Mouse (Mus musculus): ENCODE measurements around the gene Fgf4. TPM values are rescaled to one million over a fixed set of nuclear protein-coding genes. Genes with fewer than 3 reads are reported as not detected.
A peak's percentile ranks its signal among the peaks of the same experiment; 100 is the strongest.

Gene Fgf4
- total and polyA plus RNA-seq, 2 experiments from 2014 or later: not detected

GRCm38 (mm10) chr7:144906708-144907397 lies 59.7 kb downstream of the Fgf4 start:
- ATAC-seq (ENCODE audit: low FRiP score) (no peak), DNase-seq (ENCODE audit: low spot score) (peak; percentile 67)
- Histone ChIP-seq H3K9me3 (ENCODE audit: low read length) (no peaks in the 10 kb centered on the region), H3K27ac (ENCODE audit: low read depth, low read length) (no peak overlapping the region), H3K9ac (replicated peaks; ENCODE audit: low read length, poor library complexity, severe bottlenecking) (0 out of 2 replicates have a peak overlapping the region, but pooled peaks have one; percentile 20), H3K27me3 (ENCODE audit: insufficient read depth, low read length) (0 out of 2 replicates have a peak, but pooled peaks cover 4% of the 10 kb centered on the region), H3K4me3 (ENCODE audit: low read depth, low read length) (peak overlapping the region; percentile 8; the same call in 1 of the 2 replicates), H3K36me3 (ENCODE audit: insufficient read depth, low read length) (no peaks in the 10 kb centered on the region), H3K4me2 (ENCODE audit: low read depth, low read length, poor library complexity, severe bottlenecking) (peak overlapping the region; percentile 42), H3K4me1 (ENCODE audit: insufficient read depth, low read length) (no peaks in the 10 kb centered on the region)
- TF ChIP-seq CTCF (IDR thresholded peaks at IDR 0.05): peak; percentile 90
- WGBS: 9% methylated on average over 28 of the region's 28 CpGs

GRCm38 (mm10) chr7:144907793-144908192 lies 60.6 kb downstream of the Fgf4 start:
- H3K4me3 ChIP-seq (ENCODE audit: low read depth, low read length): no peak overlapping the region
- H3K36me3 ChIP-seq (ENCODE audit: insufficient read depth, low read length): no peaks in the 10 kb centered on the region
- no peak overlapping the region for H3K9ac ChIP-seq (replicated peaks; ENCODE audit: low read length, poor library complexity, severe bottlenecking)
- H3K4me2 ChIP-seq (ENCODE audit: low read depth, low read length, poor library complexity, severe bottlenecking): no peak overlapping the region
- H3K27me3 ChIP-seq (ENCODE audit: insufficient read depth, low read length): 0 out of 2 replicates have a peak, but pooled peaks cover 4% of the 10 kb centered on the region
- H3K4me1 ChIP-seq (ENCODE audit: insufficient read depth, low read length): no peaks in the 10 kb centered on the region
- DNase-seq (ENCODE audit: low spot score) (no peak), ATAC-seq (ENCODE audit: low FRiP score) (no peak)
- no peaks in the 10 kb centered on the region for H3K9me3 ChIP-seq (ENCODE audit: low read length)
- peak; percentile 61 for TF ChIP-seq CTCF (IDR thresholded peaks at IDR 0.05)
- no peak overlapping the region for H3K27ac ChIP-seq (ENCODE audit: low read depth, low read length)
- 13% methylated on average over 8 of the region's 8 CpGs for WGBS

- no peak overlapping the region for H3K9ac ChIP-seq (replicated peaks; ENCODE audit: low read length, poor library complexity, severe bottlenecking)
- peak; percentile 40 for DNase-seq (ENCODE audit: low spot score)
These were observed 61.5 kb downstream of the Fgf4 start for GRCm38 (mm10) chr7:144908705-144909104.

GRCm38 (mm10) chr7:144911121-144911520 lies 64.0 kb downstream of the Fgf4 start:
- Histone ChIP-seq H3K4me3 (ENCODE audit: low read depth, low read length) (no peak overlapping the region), H3K4me1 (ENCODE audit: insufficient read depth, low read length) (peaks cover 4% of the 10 kb centered on the region; the same call in 1 of the 2 replicates), H3K4me2 (ENCODE audit: low read depth, low read length, poor library complexity, severe bottlenecking) (no peak overlapping the region), H3K9me3 (ENCODE audit: low read length) (no peaks in the 10 kb centered on the region), H3K9ac (replicated peaks; ENCODE audit: low read length, poor library complexity, severe bottlenecking) (no peak overlapping the region), H3K36me3 (ENCODE audit: insufficient read depth, low read length) (no peaks in the 10 kb centered on the region), H3K27me3 (ENCODE audit: insufficient read depth, low read length) (0 out of 2 replicates have a peak, but pooled peaks cover 4% of the 10 kb centered on the region), H3K27ac (ENCODE audit: low read depth, low read length) (no peak overlapping the region)
- ATAC-seq (ENCODE audit: low FRiP score) (no peak), DNase-seq (ENCODE audit: low spot score) (no peak)
- 91% methylated on average over 1 of the region's 1 CpGs for WGBS
- TF ChIP-seq CTCF (IDR thresholded peaks at IDR 0.05): no peak

More at GRCm38 (mm10) chr7:144908705-144909104, 61.5 kb downstream of the Fgf4 start:
- Histone ChIP-seq H3K27ac (ENCODE audit: low read depth, low read length) (no peak overlapping the region), H3K4me1 (ENCODE audit: insufficient read depth, low read length) (no peaks in the 10 kb centered on the region), H3K4me3 (ENCODE audit: low read depth, low read length) (no peak overlapping the region), H3K36me3 (ENCODE audit: insufficient read depth, low read length) (no peaks in the 10 kb centered on the region), H3K4me2 (ENCODE audit: low read depth, low read length, poor library complexity, severe bottlenecking) (0 out of 2 replicates have a peak overlapping the region, but pooled peaks have one; percentile 9), H3K9me3 (ENCODE audit: low read length) (no peaks in the 10 kb centered on the region), H3K27me3 (ENCODE audit: insufficient read depth, low read length) (0 out of 2 replicates have a peak, but pooled peaks cover 4% of the 10 kb centered on the region)
- peak; percentile 37 for TF ChIP-seq CTCF (IDR thresholded peaks at IDR 0.05)
- ATAC-seq (ENCODE audit: low FRiP score): peak; percentile 51; the same call in 1 of the 2 replicates
- 34% methylated on average over 7 of the region's 7 CpGs for WGBS

GRCm38 (mm10) chr7:144912897-144913296 lies 65.7 kb downstream of the Fgf4 start:
- no peak for TF ChIP-seq CTCF (IDR thresholded peaks at IDR 0.05)
- H3K27ac ChIP-seq (ENCODE audit: low read depth, low read length): no peak overlapping the region
- 71% methylated on average over 4 of the region's 4 CpGs for WGBS

More at GRCm38 (mm10) chr7:144912897-144913296, 65.7 kb downstream of the Fgf4 start:
- no peak overlapping the region for H3K9ac ChIP-seq (replicated peaks; ENCODE audit: low read length, poor library complexity, severe bottlenecking)
- H3K27me3 ChIP-seq (ENCODE audit: insufficient read depth, low read length): no peaks in the 10 kb centered on the region
- peaks cover 4% of the 10 kb centered on the region; the same call in 1 of the 2 replicates for H3K4me1 ChIP-seq (ENCODE audit: insufficient read depth, low read length)
- DNase-seq (ENCODE audit: low spot score) (no peak), ATAC-seq (ENCODE audit: low FRiP score) (no peak)
- H3K36me3 ChIP-seq (ENCODE audit: insufficient read depth, low read length): peaks cover 9% of the 10 kb centered on the region; the same call in 1 of the 2 replicates
- no peaks in the 10 kb centered on the region for H3K9me3 ChIP-seq (ENCODE audit: low read length)
- H3K4me2 ChIP-seq (ENCODE audit: low read depth, low read length, poor library complexity, severe bottlenecking): no peak overlapping the region
- H3K4me3 ChIP-seq (ENCODE audit: low read depth, low read length): no peak overlapping the region
